Mouse (Mus musculus): ENCODE results near the gene Syt14. TPM values are rescaled to one million over a fixed set of nuclear protein-coding genes. Genes with fewer than 3 reads are reported as not detected.

Syt14 gene
- total RNA-seq (2014; rRNA removed) (11.8 and 14.7 TPM in 2 replicates), polyA plus RNA-seq (2015; fragmentation: Nextera tagmentation; extraction: Ambion mirVana) (3.7 and 5.6 TPM in 2 replicates)

DNA sequence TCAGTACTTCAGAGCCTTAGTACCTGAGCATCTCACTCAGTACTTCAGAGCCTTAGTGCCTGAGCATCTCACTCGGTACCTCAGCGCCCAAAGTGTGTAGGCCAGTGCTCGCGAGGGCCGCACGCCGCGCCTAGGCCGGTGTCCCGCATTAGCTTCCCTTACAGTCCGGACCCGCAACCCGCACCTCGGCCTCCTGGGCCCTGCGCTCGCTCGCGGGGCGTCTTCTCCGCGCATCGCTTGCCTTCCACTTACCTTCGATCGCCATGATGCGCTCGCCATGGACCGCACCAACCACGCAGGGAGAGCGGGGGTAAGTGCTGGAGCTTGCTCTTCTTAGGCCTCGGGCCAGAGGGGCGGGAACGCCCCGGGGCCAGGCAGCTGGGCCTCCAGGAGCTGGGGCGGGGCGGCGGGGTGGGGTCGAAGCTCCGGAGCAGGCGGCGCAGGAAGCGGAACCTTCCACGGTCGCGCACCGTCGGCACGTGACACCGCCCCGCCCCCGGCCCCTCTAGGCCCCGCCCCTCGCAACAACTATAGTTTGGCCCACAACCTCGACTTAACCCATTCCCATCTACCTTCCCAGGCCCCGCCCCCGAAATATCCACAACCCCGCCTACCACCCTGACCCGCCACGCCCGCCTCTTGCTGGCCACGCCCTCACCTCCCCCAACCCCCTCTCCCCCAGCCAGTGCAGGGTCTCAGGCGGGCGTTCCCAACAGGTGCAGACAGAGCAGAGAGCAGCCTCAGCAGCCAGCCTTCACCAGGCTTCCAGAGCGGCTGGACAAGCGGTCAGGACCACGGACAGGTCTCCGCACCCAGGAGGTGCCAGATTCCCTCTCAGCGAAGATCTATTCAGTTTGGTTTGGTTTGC, at the start of gene Syt14:
Gene Syt14 (minus strand): TSS at position 405 of the 868 bp plus-strand sequence.
- Histone ChIP-seq H3K4me3 (ENCODE audit: low read depth, low read length) (peak within 1 kb of the TSS; percentile 83), H3K36me3 (ENCODE audit: insufficient read depth, low read length) (no peaks in the 10 kb centered on the region), H3K4me2 (ENCODE audit: low read depth, low read length, poor library complexity, severe bottlenecking) (peak within 1 kb of the TSS; percentile 76), H3K9ac (replicated peaks; ENCODE audit: low read length, poor library complexity, severe bottlenecking) (peak within 1 kb of the TSS; percentile 87), H3K27me3 (ENCODE audit: insufficient read depth, low read length) (no peaks in the 10 kb centered on the region), H3K27ac (ENCODE audit: low read depth, low read length) (peak within 1 kb of the TSS; percentile 80), H3K4me1 (ENCODE audit: insufficient read depth, low read length) (no peaks in the 10 kb centered on the region), H3K9me3 (ENCODE audit: low read length) (no peaks in the 10 kb centered on the region)
- ATAC-seq (ENCODE audit: low FRiP score) (peak; percentile 92), DNase-seq (ENCODE audit: low spot score) (peak; percentile 84)
- no peak for TF ChIP-seq CTCF (IDR thresholded peaks at IDR 0.05)
- WGBS, result under 1% methylated on average over 51 of the region's 67 CpGs

DNA sequence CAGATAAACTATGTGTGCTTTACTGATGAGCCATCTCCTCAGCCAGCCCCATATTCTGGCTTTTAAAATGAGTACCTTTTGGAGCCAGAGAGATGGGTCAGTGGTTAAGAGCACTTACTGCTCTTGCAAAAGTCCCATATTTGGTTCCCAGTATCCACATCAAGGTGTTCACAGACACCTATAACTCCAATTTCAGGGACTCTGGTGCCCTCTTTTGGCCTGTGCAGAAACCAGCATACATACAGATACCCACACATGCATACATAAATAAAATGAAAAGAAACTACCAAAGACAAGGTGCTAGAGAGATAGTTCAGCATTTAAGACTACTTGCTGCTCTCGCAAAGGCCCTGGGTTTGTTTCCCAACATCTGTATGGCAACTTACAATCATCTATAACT, 48.4 kb upstream of the Syt14 start:
- Histone ChIP-seq H3K9me3 (ENCODE audit: low read length) (no peaks in the 10 kb centered on the region), H3K4me3 (ENCODE audit: low read depth, low read length) (no peak overlapping the region), H3K27me3 (ENCODE audit: insufficient read depth, low read length) (no peaks in the 10 kb centered on the region), H3K4me1 (ENCODE audit: insufficient read depth, low read length) (peaks cover 12% of the 10 kb centered on the region; the same call in 1 of the 2 replicates), H3K4me2 (ENCODE audit: low read depth, low read length, poor library complexity, severe bottlenecking) (no peak overlapping the region), H3K9ac (replicated peaks; ENCODE audit: low read length, poor library complexity, severe bottlenecking) (no peak overlapping the region), H3K27ac (ENCODE audit: low read depth, low read length) (no peak overlapping the region), H3K36me3 (ENCODE audit: insufficient read depth, low read length) (no peaks in the 10 kb centered on the region)
- peak; percentile 39 for TF ChIP-seq CTCF (IDR thresholded peaks at IDR 0.05)
- ATAC-seq (ENCODE audit: low FRiP score) (no peak), DNase-seq (ENCODE audit: low spot score) (no peak)
- WGBS, result 94% methylated on average over 1 of the region's 1 CpGs

DNA sequence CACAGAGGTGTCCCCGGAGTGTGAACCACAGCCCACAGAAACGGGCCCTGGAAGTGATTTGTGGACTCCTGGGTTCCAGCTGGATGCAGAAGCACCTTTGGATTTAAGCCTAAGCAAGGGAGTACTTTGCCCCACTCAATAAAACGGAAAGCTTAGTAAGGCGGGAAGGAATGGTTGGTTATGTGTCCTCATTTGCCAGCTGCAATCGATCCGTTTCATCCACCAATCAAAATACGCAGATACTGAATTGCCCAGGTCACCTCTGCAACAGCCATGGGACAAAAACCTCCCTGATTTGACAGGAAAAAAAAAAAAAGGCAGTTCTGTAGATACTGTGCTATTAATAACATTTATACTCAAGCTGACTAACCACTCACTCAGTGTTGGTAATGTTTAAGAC, 47.5 kb upstream of the Syt14 start:
- WGBS, result 85% methylated on average over 7 of the region's 7 CpGs

DNA sequence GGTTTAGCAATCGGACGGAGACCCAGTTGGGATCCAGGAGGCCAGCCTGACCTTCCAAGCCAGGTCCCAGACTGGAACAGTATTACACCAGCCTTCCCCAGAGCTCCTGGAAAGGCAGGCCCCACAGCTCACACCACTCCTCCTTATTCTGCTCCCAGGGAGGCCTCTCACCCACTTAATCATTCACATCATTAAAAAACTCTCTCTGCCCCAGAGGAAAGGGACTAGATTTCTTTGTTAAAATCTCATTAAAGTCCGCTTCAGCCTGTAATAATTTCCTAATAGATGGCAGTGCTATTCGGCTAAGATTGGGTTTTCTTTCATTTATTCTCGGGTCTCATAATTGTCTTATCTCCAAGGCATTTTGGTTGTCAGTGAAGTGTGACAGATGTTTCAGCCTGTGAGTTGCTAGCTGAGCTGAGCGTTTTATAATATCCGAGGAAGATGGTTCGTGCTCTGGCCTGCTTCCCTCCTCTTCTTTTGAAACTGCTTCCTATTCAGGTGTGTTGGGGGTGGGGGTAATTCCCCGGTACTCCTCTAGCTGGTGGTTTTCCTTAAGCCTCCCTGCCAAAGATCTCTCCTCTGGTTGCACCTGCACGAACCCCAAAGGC, 46.8 kb upstream of the Syt14 start:
- DNase-seq (ENCODE audit: low spot score), result peak; percentile 58
- H3K9me3 ChIP-seq (ENCODE audit: low read length), result no peaks in the 10 kb centered on the region
- H3K4me1 ChIP-seq (ENCODE audit: insufficient read depth, low read length), result peaks cover 12% of the 10 kb centered on the region; the same call in 1 of the 2 replicates
- 0 out of 2 replicates have a peak overlapping the region, but pooled peaks have one; percentile 32 for H3K27ac ChIP-seq (ENCODE audit: low read depth, low read length)
- no peak overlapping the region for H3K9ac ChIP-seq (replicated peaks; ENCODE audit: low read length, poor library complexity, severe bottlenecking)
- H3K4me3 ChIP-seq (ENCODE audit: low read depth, low read length), result no peak overlapping the region
- WGBS, result 35% methylated on average over 10 of the region's 10 CpGs
- no peak for TF ChIP-seq CTCF (IDR thresholded peaks at IDR 0.05)
- no peak overlapping the region for H3K4me2 ChIP-seq (ENCODE audit: low read depth, low read length, poor library complexity, severe bottlenecking)
- H3K36me3 ChIP-seq (ENCODE audit: insufficient read depth, low read length), result no peaks in the 10 kb centered on the region
- no peak for ATAC-seq (ENCODE audit: low FRiP score)
- H3K27me3 ChIP-seq (ENCODE audit: insufficient read depth, low read length), result no peaks in the 10 kb centered on the region

More for the DNA sequence above, 47.5 kb upstream of the Syt14 start:
- Histone ChIP-seq H3K4me3 (ENCODE audit: low read depth, low read length) (no peak overlapping the region), H3K9me3 (ENCODE audit: low read length) (no peaks in the 10 kb centered on the region), H3K36me3 (ENCODE audit: insufficient read depth, low read length) (no peaks in the 10 kb centered on the region), H3K27me3 (ENCODE audit: insufficient read depth, low read length) (no peaks in the 10 kb centered on the region), H3K9ac (replicated peaks; ENCODE audit: low read length, poor library complexity, severe bottlenecking) (no peak overlapping the region), H3K4me1 (ENCODE audit: insufficient read depth, low read length) (peaks cover 12% of the 10 kb centered on the region; the same call in 1 of the 2 replicates), H3K4me2 (ENCODE audit: low read depth, low read length, poor library complexity, severe bottlenecking) (no peak overlapping the region), H3K27ac (ENCODE audit: low read depth, low read length) (no peak overlapping the region)
- DNase-seq (ENCODE audit: low spot score), result no peak
- ATAC-seq (ENCODE audit: low FRiP score), result no peak
- TF ChIP-seq CTCF (IDR thresholded peaks at IDR 0.05), result no peak

DNA sequence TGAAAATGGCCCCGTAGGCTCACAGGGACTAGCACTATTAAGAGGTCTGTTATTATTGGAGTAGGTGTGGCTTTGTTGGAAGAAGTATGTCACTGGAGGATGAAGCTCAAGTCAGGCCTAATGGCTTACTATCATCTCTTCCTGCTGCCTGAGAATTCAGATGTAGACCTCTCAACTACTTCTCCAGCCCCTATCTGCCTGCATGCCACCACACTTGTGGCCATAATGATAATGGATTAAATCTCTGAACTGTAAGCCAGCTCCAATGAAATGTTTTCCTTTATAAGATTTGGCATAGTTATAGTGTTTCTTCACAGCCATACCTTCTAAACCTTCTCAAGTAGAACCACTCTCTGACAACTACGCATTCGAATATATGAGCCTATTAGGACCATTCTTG, 27.0 kb upstream of the Syt14 start:
- H3K36me3 ChIP-seq (ENCODE audit: insufficient read depth, low read length), result no peaks in the 10 kb centered on the region
- H3K27me3 ChIP-seq (ENCODE audit: insufficient read depth, low read length), result no peaks in the 10 kb centered on the region
- H3K4me2 ChIP-seq (ENCODE audit: low read depth, low read length, poor library complexity, severe bottlenecking), result no peak overlapping the region
- H3K9me3 ChIP-seq (ENCODE audit: low read length), result no peaks in the 10 kb centered on the region
- TF ChIP-seq CTCF (IDR thresholded peaks at IDR 0.05), result no peak
- WGBS, result 94% methylated on average over 3 of the region's 3 CpGs
- H3K9ac ChIP-seq (replicated peaks; ENCODE audit: low read length, poor library complexity, severe bottlenecking), result no peak overlapping the region
- no peak overlapping the region for H3K27ac ChIP-seq (ENCODE audit: low read depth, low read length)
- DNase-seq (ENCODE audit: low spot score) (no peak), ATAC-seq (ENCODE audit: low FRiP score) (no peak)
- no peaks in the 10 kb centered on the region for H3K4me1 ChIP-seq (ENCODE audit: insufficient read depth, low read length)
- H3K4me3 ChIP-seq (ENCODE audit: low read depth, low read length), result no peak overlapping the region

DNA sequence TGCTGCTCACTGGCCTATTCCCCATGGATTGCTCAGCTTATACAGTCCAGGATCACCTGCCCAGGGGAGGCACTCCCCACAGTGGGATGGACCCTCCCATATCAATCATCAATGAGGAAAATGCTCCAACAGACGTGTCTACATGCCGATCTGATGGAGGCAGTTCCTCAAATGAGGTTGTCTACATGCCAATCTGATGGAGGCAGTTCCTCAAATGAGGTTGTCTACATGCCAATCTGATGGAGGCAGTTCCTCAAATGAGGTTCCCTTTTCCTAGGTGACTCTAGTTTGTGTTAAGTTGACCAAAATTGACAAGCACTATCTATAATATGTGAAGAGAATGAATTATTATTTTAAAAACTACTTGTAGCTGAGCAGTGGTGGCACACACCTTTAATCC, 24.6 kb upstream of the Syt14 start:
- no peak for ATAC-seq (ENCODE audit: low FRiP score)

More for the DNA sequence above, 24.6 kb upstream of the Syt14 start:
- Histone ChIP-seq H3K27ac (ENCODE audit: low read depth, low read length) (no peak overlapping the region), H3K27me3 (ENCODE audit: insufficient read depth, low read length) (no peaks in the 10 kb centered on the region), H3K36me3 (ENCODE audit: insufficient read depth, low read length) (no peaks in the 10 kb centered on the region), H3K9ac (replicated peaks; ENCODE audit: low read length, poor library complexity, severe bottlenecking) (no peak overlapping the region), H3K4me3 (ENCODE audit: low read depth, low read length) (no peak overlapping the region), H3K9me3 (ENCODE audit: low read length) (no peaks in the 10 kb centered on the region), H3K4me1 (ENCODE audit: insufficient read depth, low read length) (no peaks in the 10 kb centered on the region), H3K4me2 (ENCODE audit: low read depth, low read length, poor library complexity, severe bottlenecking) (no peak overlapping the region)
- DNase-seq (ENCODE audit: low spot score), result no peak
- TF ChIP-seq CTCF (IDR thresholded peaks at IDR 0.05), result no peak
- WGBS, result 90% methylated on average over 2 of the region's 2 CpGs
